Mouse (Mus musculus): ENCODE measurements at regions not wholly inside any gene's neighbourhood (a gene's known extent, or its start where the extent isn't known, plus 50 kb on each side); places are given as distances from the start of the nearest gene placed in this dataset.

DNA sequence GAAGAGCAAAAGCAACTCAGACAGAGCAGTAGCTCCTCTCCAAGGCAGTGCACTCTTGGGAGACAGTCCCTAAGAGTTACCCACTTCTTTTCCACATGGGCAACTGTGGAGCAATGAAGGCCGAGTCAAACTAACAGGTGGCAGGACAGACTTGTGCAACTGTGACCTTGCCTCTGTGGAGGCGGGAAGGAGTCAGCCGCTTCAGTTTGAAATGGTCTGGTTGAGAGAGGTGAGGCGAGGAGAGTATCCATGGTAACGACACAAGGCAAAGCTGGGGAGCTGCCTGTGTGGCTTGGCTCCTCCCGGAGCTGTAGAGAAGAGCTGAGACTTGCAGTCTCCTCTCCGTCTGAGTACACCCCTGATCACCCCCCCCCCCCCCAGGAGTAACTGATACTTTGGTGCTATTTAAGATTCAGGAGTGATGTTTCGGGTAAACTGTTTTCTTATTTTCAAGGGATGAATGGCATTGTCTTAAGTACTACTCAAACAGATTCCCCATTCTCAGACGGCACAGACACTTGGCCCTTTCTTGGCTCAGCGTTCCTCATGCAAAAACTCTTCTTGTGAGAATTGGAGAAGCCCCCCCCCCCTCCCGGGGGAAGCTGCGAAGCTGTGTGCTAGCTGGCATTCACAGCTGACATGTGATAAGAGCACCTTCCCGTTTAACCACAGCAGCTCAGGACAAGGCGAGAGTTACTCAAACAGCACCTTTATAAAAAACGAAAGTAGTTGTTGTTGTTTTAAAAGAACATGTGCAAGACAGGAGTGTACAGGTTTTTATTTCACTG is 54.9 kb upstream of the Chst1 start:
- DNase-seq (ENCODE audit: low spot score in 2 of 2): no peak

DNA sequence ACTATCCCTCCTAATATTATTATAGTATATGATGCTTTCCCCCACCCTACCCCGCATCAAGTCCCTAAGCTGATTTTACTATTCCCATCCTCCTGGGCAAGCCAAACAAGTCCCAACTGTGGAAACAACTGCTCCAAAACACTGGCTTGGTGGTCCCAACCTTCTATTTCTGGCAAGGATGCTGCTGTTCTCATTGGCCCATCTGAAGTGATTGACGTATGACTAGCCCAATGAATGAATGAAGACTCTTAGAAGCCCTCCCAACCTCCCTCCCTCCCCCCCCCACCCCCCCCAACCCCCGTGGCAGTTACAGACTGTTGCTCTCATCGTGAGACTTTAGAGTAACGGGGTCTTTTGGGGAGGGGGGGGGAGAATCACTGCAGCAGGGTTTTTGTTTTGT is 58.7 kb upstream of the Chst1 start:
- DNase-seq (ENCODE audit: low spot score in 2 of 2): no peak

GRCm38 (mm10) chr2:92531996-92532395 is 67.5 kb upstream of the Chst1 start:
- no peak for DNase-seq (ENCODE audit: low spot score in 2 of 2)

GRCm38 (mm10) chr2:92530677-92531076 is 68.8 kb upstream of the Chst1 start:
- no peak for DNase-seq (ENCODE audit: low spot score in 2 of 2)

- DNase-seq (ENCODE audit: low spot score in 2 of 2): no peak
Observed at GRCm38 (mm10) chr2:92529670-92530322, 69.5 kb upstream of the Slc35c1 start.

DNA sequence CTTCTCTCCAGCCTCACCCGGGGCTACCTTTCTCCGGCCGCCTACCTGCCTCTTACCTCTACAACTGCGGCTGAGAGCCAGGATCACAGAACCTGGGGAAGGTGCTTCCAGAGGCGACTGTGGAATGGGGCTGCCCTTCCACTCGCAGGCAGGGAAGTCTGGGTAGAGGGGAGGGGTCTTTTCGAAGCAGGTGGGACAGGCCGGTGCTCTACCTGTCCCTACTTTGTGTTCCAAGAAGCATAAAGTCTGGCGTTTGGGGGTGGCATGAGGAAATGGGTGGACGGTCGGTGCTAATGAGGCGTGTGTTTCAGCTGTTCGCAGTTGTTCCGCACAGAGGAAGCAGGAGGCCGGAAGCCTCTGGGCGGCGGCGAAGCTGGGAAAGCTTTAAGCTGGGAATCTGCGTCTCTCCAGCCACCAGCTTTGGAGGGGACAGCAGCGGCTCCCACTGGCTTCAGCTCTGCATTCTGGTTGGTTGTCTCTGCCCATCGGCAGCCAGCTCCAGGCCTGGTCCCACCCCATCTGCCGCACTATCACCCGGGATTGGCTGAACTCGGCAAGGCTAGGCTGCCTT is 68.8 kb upstream of the Slc35c1 start:
- DNase-seq (ENCODE audit: low spot score in 2 of 2): peak; percentile 68 to 79

- DNase-seq (ENCODE audit: low spot score in 2 of 2): no peak
Observed at GRCm38 (mm10) chr2:92528119-92528830, 67.9 kb upstream of the Slc35c1 start.

DNA sequence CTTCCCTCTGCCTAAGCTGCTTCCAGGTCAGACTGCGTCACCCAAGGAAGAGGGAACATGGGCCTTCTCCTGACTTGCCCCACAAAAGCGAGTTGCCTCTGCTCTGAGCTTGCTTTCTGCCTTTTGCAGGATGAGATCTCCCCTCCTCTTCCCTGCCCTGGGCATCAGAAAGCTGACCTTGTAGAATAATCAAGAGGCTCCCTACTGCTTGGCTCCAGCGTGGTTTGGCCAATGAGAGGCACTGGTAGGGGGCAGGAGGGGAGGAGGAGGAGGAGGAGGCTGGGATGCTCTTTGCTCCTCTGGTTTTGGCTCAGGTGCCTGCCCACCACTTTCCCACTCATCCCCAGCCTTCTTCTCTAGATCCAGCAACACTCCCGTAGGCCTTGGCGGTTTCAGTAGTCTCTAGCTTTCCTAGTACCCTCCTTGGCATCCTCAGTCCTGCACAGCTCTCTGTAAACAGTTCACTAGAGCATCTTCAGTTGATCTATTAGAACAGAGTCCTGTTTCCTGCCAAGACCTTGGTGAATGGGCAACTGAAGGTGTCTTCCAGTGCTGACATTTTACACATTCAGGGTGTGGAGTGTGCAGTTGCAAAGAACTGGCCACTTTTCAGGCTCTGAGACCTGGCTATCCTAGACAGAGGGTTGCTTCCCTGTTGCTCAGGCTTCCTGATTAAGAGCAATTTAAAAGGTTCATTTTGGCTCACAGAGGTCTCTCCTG is 66.5 kb upstream of the Slc35c1 start:
- no peak for DNase-seq (ENCODE audit: low spot score in 2 of 2)

- DNase-seq (ENCODE audit: low spot score in 2 of 2): no peak
Observed at GRCm38 (mm10) chr2:92525628-92526027, 65.3 kb upstream of the Slc35c1 start.

- DNase-seq (ENCODE audit: low spot score in 2 of 2): no peak
Observed at GRCm38 (mm10) chr2:92525062-92525623, 64.8 kb upstream of the Slc35c1 start.

- DNase-seq (ENCODE audit: low spot score in 2 of 2): no peak
Observed at GRCm38 (mm10) chr2:92524346-92524905, 64.1 kb upstream of the Slc35c1 start.

- DNase-seq (ENCODE audit: low spot score in 2 of 2): no peak
Observed at GRCm38 (mm10) chr2:92523321-92523895, 63.1 kb upstream of the Slc35c1 start.

GRCm38 (mm10) chr2:92521527-92521926 is 61.2 kb upstream of the Slc35c1 start:
- no peak for DNase-seq (ENCODE audit: low spot score in 2 of 2)

DNA sequence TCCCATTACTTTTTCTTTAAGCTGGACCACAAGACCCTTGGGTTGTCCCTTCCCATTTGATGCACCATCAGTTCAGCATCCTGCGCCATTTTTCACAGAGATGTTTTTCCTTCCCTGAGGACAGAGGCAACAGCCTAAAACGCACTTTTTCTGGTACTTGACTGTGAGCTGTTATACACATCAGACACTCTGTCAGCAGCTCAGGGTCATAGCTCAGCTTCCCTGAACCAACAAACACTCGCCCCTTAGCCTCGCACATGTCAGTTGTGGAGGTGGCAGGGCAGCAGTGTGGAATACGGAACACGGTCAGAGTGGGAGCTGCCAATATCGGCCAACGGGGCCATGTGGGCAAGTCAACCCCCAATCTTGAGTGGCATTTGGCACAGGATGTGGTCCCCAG is 59.1 kb upstream of the Slc35c1 start:
- no peak for DNase-seq (ENCODE audit: low spot score in 2 of 2)

DNA sequence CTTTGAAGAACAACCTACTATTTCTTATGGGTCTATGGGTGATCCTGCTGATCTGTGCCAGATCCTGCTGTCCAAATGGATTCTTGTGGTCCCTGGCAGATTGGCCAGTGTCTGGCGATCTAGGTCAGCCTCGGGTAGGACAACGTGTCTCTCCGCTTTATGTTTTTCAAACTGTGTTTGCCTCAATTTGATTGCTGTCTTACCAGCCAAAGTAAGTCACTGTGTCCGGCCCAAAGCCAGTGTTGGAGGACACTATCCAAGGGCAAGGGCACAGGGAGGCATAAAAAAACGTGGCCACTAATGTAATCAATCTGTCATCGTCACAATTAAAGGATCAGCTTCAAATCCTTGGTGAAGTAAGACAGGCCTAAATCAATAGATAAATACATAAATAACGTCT is 58.6 kb upstream of the Slc35c1 start:
- no peak for DNase-seq (ENCODE audit: low spot score in 2 of 2)

DNA sequence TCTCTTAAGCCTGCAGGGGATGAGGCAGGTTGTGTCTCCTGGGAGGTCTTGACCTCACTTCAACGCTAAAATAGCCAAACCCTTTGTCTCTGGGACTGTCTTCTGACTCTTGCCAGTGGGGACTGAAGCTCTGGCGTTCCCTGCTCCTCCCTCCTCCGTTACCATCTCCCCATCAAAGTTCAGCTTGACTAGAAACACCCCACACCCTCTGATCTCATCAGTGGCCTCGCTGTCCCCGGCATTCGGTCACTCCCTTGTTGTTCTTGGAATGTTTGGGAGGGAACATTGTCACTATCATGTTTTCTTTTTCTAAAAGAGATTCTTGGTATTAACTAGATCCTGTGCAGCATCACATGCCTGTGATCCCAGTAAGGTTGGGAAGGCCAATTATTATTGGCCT is 54.6 kb upstream of the Slc35c1 start:
- DNase-seq (ENCODE audit: low spot score in 2 of 2): no peak

GRCm38 (mm10) chr2:92511771-92512744 is 51.7 kb upstream of the Slc35c1 start:
- DNase-seq (ENCODE audit: low spot score in 2 of 2): no peak

Measured in frontal cortex, postnatal 25 days (tissue).